Mouse (Mus musculus) intestine, embryonic 14.5 days (tissue): Measurements from ENCODE around the gene Cfap97. TPM values are rescaled to one million over a fixed set of nuclear protein-coding genes. Genes with fewer than 3 reads are reported as not detected.
A peak's percentile ranks its signal among the peaks of the same experiment; 100 is the strongest.

Experiments used
- ATAC-seq: fragments of 200-750 bp; cut with Nextera tagmentation; replicated peaks from 2 replicates; pipeline ENCODE4 v1.8.0; 2017; ENCODE audit warnings: low read depth, moderate number of reproducible peaks, moderate TSS enrichment, moderate library complexity; ENCODE audit not compliant: low FRiP score, low TSS enrichment
- DNase-seq: peaks from one replicate; pipeline ENCODE4 v3.0.0-alpha.2; 2018; ENCODE audit warnings: low spot score
- H3K27ac ChIP-seq: fragments of 300-500 bp; sonication (generic); 2 replicates; pipeline ENCODE4 v1.5.1; 2014; ENCODE audit warnings: low read depth, mild to moderate bottlenecking, control low read depth
- H3K27me3 ChIP-seq: fragments of 300-500 bp; sonication (generic); replicated peaks from 2 replicates; pipeline ENCODE4 v1.6.1; 2014; ENCODE audit warnings: low read length, control low read depth; ENCODE audit not compliant: control insufficient read depth, insufficient read depth
- H3K36me3 ChIP-seq: fragments of 300-500 bp; sonication (generic); 2 replicates; pipeline ENCODE4 v1.6.1; 2014; ENCODE audit warnings: low read length, control low read depth; ENCODE audit not compliant: control insufficient read depth, insufficient read depth
- H3K4me1 ChIP-seq: fragments of 300-500 bp; sonication (generic); replicated peaks from 2 replicates; pipeline ENCODE4 v1.6.1; 2014; ENCODE audit warnings: low read length, control low read depth, mixed read lengths; ENCODE audit not compliant: control insufficient read depth, insufficient read depth
- H3K4me2 ChIP-seq: fragments of 300-500 bp; sonication (generic); 2 replicates; pipeline ENCODE4 v1.6.1; 2014; ENCODE audit warnings: low read length
- H3K4me3 ChIP-seq: fragments of 300-500 bp; sonication (generic); 2 replicates; pipeline ENCODE4 v1.5.1; 2014; ENCODE audit warnings: low read depth, low read length, control low read depth, mixed read lengths
- H3K9ac ChIP-seq: fragments of 300-500 bp; sonication (generic); 2 replicates; pipeline ENCODE4 v1.6.1; 2014; ENCODE audit warnings: mild to moderate bottlenecking, low read length
- H3K9me3 ChIP-seq: fragments of 300-500 bp; sonication (generic); 2 replicates; pipeline ENCODE4 v1.6.1; 2016; ENCODE audit warnings: low read length, control low read depth; ENCODE audit not compliant: control insufficient read depth
- WGBS: fragments of 180-500 bp; shearing (Covaris S2); extraction: QIAGEN DNeasy Blood & Tissue Kit; methylation state at CpG from one replicate; pipeline ENCODE4 v1.1.7; 2014; 5-methylcytosine and 5-hydroxymethylcytosine counted together
- polyA plus RNA-seq: library from polyadenylated mRNA; unstranded; fragments of >200 nt; fragmentation: Nextera tagmentation; extraction: Ambion mirVana; gene quantifications from 2 replicates; pipeline ENCODE4 v1.2.1, GENCODE M21; 2014

The Cfap97 gene
- polyA plus RNA-seq, 1 experiment from 2014 or later, result 21.0 TPM

GRCm38 (mm10) chr8:46146173-46146572 is 5.4 kb upstream of the Cfap97 start:
- H3K27me3 ChIP-seq, result 0 out of 2 replicates have a peak, but pooled peaks cover 3% of the 10 kb centered on the region
- no peak overlapping the region for H3K4me3 ChIP-seq
- no peaks in the 10 kb centered on the region for H3K36me3 ChIP-seq
- no peaks in the 10 kb centered on the region for H3K9me3 ChIP-seq
- 33% methylated on average over 3 of the region's 3 CpGs for WGBS
- no peak overlapping the region for H3K4me2 ChIP-seq
- H3K4me1 ChIP-seq, result peaks cover 6% of the 10 kb centered on the region; the same call in 1 of the 2 replicates
- no peak overlapping the region for H3K9ac ChIP-seq
- H3K27ac ChIP-seq, result no peak overlapping the region
- ATAC-seq (no peak), DNase-seq (no peak)

DNA sequence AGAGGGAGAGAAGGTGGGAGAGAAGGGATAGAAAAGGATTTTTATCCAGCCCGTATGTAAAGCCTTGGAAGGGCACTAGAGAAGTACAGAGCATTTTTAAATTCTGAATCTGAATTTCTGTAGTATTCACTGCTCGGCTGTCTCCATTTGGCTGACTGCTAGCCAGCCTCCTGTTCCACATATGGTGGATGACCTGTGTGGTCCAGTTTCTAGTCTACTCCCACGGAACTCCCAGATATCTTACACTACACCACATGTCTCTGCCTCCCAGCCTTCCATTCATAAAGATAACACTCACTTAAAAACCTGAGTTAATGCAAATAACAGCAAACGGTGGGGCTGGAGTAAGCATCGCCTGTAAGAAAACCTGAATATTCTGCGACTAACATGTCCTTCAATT is 2.3 kb upstream of the Cfap97 start:
- no peaks in the 10 kb centered on the region; the same call in 1 of the 2 replicates for H3K4me1 ChIP-seq
- no peak overlapping the region for H3K4me3 ChIP-seq
- peaks cover 9% of the 10 kb centered on the region for H3K27me3 ChIP-seq
- no peak overlapping the region for H3K9ac ChIP-seq
- DNase-seq (no peak), ATAC-seq (no peak)
- H3K36me3 ChIP-seq, result no peaks in the 10 kb centered on the region
- H3K27ac ChIP-seq, result no peak overlapping the region
- H3K9me3 ChIP-seq, result no peaks in the 10 kb centered on the region
- no peak overlapping the region for H3K4me2 ChIP-seq
- WGBS, result 73% methylated on average over 6 of the region's 6 CpGs

DNA sequence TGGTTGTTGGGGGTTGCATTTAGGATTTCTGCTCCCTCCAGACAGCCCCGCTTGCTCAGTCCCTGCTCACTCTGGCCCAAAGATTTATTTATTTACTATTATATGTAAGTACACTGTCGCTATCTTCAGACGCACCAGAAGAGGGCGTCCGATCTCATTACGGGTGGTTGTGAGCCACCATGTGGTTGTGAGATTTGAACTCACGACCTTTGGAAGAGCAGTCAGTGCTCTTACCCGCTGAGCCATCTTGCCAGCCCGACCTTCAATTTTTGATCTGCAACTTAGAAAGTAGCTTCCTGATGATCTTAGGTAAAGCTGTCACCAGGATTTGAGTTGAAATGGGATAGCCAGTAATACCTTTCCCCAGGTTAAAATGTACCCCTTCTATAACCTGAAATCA is 1.8 kb upstream of the Cfap97 start:
- Histone ChIP-seq H3K27me3 (peaks cover 9% of the 10 kb centered on the region), H3K4me1 (no peaks in the 10 kb centered on the region; the same call in 1 of the 2 replicates), H3K4me3 (no peak overlapping the region), H3K9me3 (no peaks in the 10 kb centered on the region), H3K36me3 (no peaks in the 10 kb centered on the region), H3K4me2 (no peak overlapping the region), H3K27ac (no peak overlapping the region), H3K9ac (no peak overlapping the region)
- 76% methylated on average over 9 of the region's 9 CpGs for WGBS
- DNase-seq (no peak), ATAC-seq (no peak)

DNA sequence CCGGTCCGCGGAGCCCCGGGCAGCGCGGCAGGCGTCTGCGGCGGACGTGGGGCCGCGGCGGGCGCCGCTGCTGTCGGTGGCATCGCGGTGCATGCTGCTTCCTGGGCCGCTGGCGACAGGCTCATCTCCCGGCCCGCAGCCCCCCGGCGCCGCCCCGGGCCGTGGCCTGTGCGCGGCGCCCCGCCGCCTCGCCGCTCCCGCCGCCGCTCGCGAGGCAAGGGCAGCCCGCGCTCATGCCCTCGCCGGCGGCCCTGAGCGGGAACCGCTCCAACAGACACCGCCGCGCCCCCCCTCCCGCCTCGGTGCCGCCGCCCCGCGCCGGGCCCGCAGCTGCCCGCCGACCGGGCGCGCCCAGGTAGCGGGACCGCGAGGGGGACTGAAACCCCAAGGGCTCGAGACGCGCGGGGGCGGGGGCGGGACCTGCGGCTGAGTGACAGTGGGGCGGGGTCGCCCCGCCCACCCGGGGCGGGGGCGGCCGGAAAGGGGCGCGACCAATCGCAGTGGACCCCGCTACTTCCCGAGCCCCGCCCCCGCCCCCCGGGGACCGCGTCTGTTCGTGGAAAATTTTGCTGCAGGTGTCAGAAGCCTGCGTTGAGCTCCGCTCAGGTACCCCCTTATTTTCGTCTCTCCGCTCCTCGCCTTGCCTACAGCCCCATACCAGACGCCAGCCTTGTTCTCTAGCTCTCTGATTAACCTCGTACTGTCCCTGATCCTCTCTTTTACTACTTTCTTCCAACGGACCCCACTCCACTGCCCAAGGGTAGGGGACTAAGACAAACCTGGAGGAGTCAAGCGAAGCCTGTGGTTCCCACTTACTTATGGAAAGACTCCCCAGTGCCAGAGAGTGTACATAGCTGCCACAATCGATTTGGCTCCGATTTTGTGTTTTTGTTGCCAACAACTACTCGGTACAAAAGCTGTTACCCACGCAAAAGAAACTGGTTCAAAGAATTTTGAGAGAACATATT is 777 bp downstream of the Cfap97 start, which contains the start of gene Snx25:
Gene Snx25 (minus strand): TSS at position 96 of the 968 bp plus-strand sequence.
- no peak within 1 kb of the TSS for H3K27ac ChIP-seq
- H3K36me3 ChIP-seq, result no peaks in the 10 kb centered on the region
- ATAC-seq (peak; percentile 86), DNase-seq (peak; percentile 94)
- peak within 1 kb of the TSS; percentile 82 for H3K4me2 ChIP-seq
- peak within 1 kb of the TSS; percentile 77 for H3K9ac ChIP-seq
- 4% methylated on average over 65 of the region's 103 CpGs for WGBS
- H3K27me3 ChIP-seq, result peaks cover 9% of the 10 kb centered on the region
- peak within 1 kb of the TSS; percentile 88 for H3K4me3 ChIP-seq
- no peaks in the 10 kb centered on the region for H3K9me3 ChIP-seq
- H3K4me1 ChIP-seq, result no peaks in the 10 kb centered on the region; the same call in 1 of the 2 replicates

GRCm38 (mm10) chr8:46153042-46153441 is 1.5 kb downstream of the Cfap97 start:
- H3K4me2 ChIP-seq, result peak overlapping the region; percentile 82
- no peaks in the 10 kb centered on the region; the same call in 1 of the 2 replicates for H3K4me1 ChIP-seq
- no peaks in the 10 kb centered on the region for H3K36me3 ChIP-seq
- H3K27ac ChIP-seq, result no peak overlapping the region
- no peak overlapping the region for H3K9ac ChIP-seq
- no peaks in the 10 kb centered on the region for H3K9me3 ChIP-seq
- peak overlapping the region; percentile 88; the same call in 1 of the 2 replicates for H3K4me3 ChIP-seq
- no peak for ATAC-seq
- DNase-seq, result no peak
- peaks cover 9% of the 10 kb centered on the region for H3K27me3 ChIP-seq
- 33% methylated on average over 2 of the region's 2 CpGs for WGBS

GRCm38 (mm10) chr8:46162953-46163869 is 11.6 kb downstream of the Cfap97 start:
- H3K27ac ChIP-seq, result peak overlapping the region; percentile 78
- no peaks in the 10 kb centered on the region for H3K27me3 ChIP-seq
- peaks cover 8% of the 10 kb centered on the region; the same call in 1 of the 2 replicates for H3K4me1 ChIP-seq
- WGBS, result 1% methylated on average over 71 of the region's 77 CpGs
- H3K36me3 ChIP-seq, result no peaks in the 10 kb centered on the region
- peak overlapping the region; percentile 89 for H3K9ac ChIP-seq
- peak; percentile 95 for DNase-seq
- no peaks in the 10 kb centered on the region for H3K9me3 ChIP-seq
- peak; percentile 95 for ATAC-seq
- H3K4me3 ChIP-seq, result peak overlapping the region; percentile 61
- H3K4me2 ChIP-seq, result peak overlapping the region; percentile 77

GRCm38 (mm10) chr8:46163870-46164190 is 12.3 kb downstream of the Cfap97 start:
- ATAC-seq (no peak; the same call in 1 of the 2 replicates), DNase-seq (no peak)
- Histone ChIP-seq H3K9ac (peak overlapping the region; percentile 89), H3K9me3 (no peaks in the 10 kb centered on the region), H3K4me3 (peak overlapping the region; percentile 61), H3K36me3 (no peaks in the 10 kb centered on the region), H3K27ac (peak overlapping the region; percentile 78), H3K4me2 (peak overlapping the region; percentile 77), H3K4me1 (peaks cover 8% of the 10 kb centered on the region; the same call in 1 of the 2 replicates), H3K27me3 (no peaks in the 10 kb centered on the region)
- under 1% methylated on average over 24 of the region's 25 CpGs for WGBS

DNA sequence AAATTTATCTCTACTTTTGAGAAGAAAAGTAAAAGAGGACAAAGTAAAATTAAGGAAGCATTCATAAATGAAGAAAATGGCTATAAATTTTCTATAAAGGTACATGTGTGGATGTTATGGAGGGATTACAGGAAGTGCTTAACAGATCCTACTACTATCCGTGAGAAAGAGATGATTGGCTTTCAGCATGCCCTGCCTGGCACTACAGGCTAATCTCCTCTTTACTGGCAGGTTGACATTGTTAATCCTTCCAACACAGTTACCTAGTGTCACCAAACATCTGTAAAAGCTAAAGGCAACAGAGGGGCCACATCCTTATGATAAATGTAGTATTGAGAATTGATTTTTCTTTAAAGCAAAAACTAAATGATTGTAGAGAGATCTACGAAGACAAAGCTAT is 22.1 kb downstream of the Cfap97 start:
- H3K36me3 ChIP-seq, result peaks cover 22% of the 10 kb centered on the region
- H3K4me2 ChIP-seq, result no peak overlapping the region
- no peaks in the 10 kb centered on the region for H3K9me3 ChIP-seq
- no peak overlapping the region for H3K27ac ChIP-seq
- H3K4me3 ChIP-seq, result no peak overlapping the region
- WGBS, result 77% methylated on average over 2 of the region's 2 CpGs
- no peaks in the 10 kb centered on the region for H3K4me1 ChIP-seq
- no peak overlapping the region for H3K9ac ChIP-seq
- H3K27me3 ChIP-seq, result no peaks in the 10 kb centered on the region
- ATAC-seq (no peak), DNase-seq (no peak)
